Mouse (Mus musculus) liver, adult 2 months (tissue): ENCODE measurements around the gene Ran.

Source experiments
- CTCF ChIP-seq: fragments of 200-500 bp; IDR thresholded peaks from 2 replicates; pipeline ENCODE4 v1.5.1; 2011; ENCODE audit warnings: low read depth, low read length, control low read depth
- POLR2A ChIP-seq: fragments of 200-500 bp; IDR thresholded peaks from 2 replicates; pipeline ENCODE4 v1.6.1; 2011; ENCODE audit warnings: low read length, control low read depth; ENCODE audit not compliant: insufficient read depth; ENCODE audit errors: extremely low read depth

DNA sequence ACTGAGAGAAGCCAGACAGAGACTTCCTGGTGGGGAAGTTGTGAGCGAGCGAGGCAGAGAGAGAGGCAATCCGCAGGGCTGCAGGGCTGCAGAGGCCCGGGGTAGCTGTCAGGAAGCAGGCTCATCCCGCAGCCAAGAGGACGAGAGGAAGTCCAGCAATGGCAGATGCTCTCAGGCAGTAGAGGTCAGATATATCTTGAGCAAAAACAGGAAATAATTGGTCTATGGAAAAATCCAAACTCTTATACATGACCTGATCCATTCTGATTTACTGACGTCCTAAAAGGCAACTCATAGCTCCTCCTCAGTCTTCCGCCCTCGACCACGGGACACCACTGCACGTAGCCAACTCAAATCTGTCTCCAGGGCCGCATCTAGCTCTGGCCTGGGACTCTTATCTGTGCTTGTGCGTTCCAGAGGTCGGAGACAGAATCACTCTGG, 17.3 kb upstream of the Ran start:
- TF ChIP-seq CTCF (no peak), POLR2A (no peak)
